Mouse (Mus musculus) CD8-positive naive resting alpha-beta T cell, adult 57 days (primary cell): ENCODE results near the gene Gle1. TPM values are rescaled to one million over a fixed set of nuclear protein-coding genes. Genes with fewer than 3 reads are reported as not detected.

ENCODE experiments used
- total RNA-seq: library from RNA; stranded (reverse); gene quantifications from one replicate; pipeline ENCODE4 v1.2.4, GENCODE M21; 2023

Gle1 gene
- total RNA-seq: 79.3 TPM

GRCm38 (mm10) chr2:29934906-29935599 lies at the start of gene Gle1:
TSS of gene Gle1 (plus strand) at chr2:29935426.

GRCm38 (mm10) chr2:29889066-29889944 lies 45.9 kb upstream of the Gle1 start, which contains the start of gene Odf2:
TSS of gene Odf2 (plus strand) at chr2:29889221.

GRCm38 (mm10) chr2:29965250-29965843 lies 30.1 kb downstream of the Gle1 start, which contains the start of gene Sptan1:
TSS of gene Sptan1 (plus strand) at chr2:29965560.

Other genes with a start within 250 kb of the Gle1 start
- not detected for gene Gm13420, start 183.7 kb upstream of the Gle1 start, total RNA-seq
- not detected for gene Gm13547, start 176.1 kb upstream of the Gle1 start, total RNA-seq
- gene Coq4, start 147.9 kb upstream of the Gle1 start, total RNA-seq: 5.6 TPM
- gene Trub2, start 146.9 kb upstream of the Gle1 start, total RNA-seq: 51.4 TPM
- gene Slc27a4, start 132.8 kb upstream of the Gle1 start, total RNA-seq: 12.1 TPM
- gene Urm1, start 115.4 kb upstream of the Gle1 start, total RNA-seq: 58.1 TPM
- gene Cercam, start 66.3 kb upstream of the Gle1 start, total RNA-seq: 4.4 TPM
- 82.5 TPM for gene Odf2, start 46.2 kb upstream of the Gle1 start, total RNA-seq
- 284 TPM for gene Sptan1, start 30.1 kb downstream of the Gle1 start, total RNA-seq
- gene Wdr34, start 113.5 kb downstream of the Gle1 start, total RNA-seq: 2.9 TPM
- 256 TPM for gene Set, start 122.0 kb downstream of the Gle1 start, total RNA-seq
- 0.86 TPM for gene Pkn3, start 142.3 kb downstream of the Gle1 start, total RNA-seq
- gene Zdhhc12, start 158.2 kb downstream of the Gle1 start, total RNA-seq: 13.0 TPM
- 71.3 TPM for gene Zer1, start 189.2 kb downstream of the Gle1 start, total RNA-seq
- 31.9 TPM for gene Tbc1d13, start 198.3 kb downstream of the Gle1 start, total RNA-seq
- gene Endog, start 236.1 kb downstream of the Gle1 start, total RNA-seq: 16.4 TPM
- gene Spout1, start 243.0 kb downstream of the Gle1 start, total RNA-seq: 26.0 TPM